Mouse (Mus musculus) MEL (cell line): ENCODE results near the gene Fcrlb. TPM values are rescaled to one million over a fixed set of nuclear protein-coding genes. Genes with fewer than 3 reads are reported as not detected.

ENCODE experiments used
- DNase-seq: peaks from one replicate; pipeline ENCODE4 v3.0.0; 2011; ENCODE audit warnings: low read depth, low spot score
- H3K27ac ChIP-seq: 2 replicates; pipeline ENCODE4 v1.5.1; 2012; ENCODE audit warnings: low read depth, mild to moderate bottlenecking, control low read depth, low read length, moderate library complexity; ENCODE audit not compliant: control insufficient read depth
- H3K27me3 ChIP-seq, 2 experiments: fragments of 150-350 bp in 1 of 2; sonication (generic) in 1 of 2; 2 replicates each; pipeline ENCODE4 v1.6.1; 2012; ENCODE audit warnings: low read length in 2 of 2, mild to moderate bottlenecking in 2 of 2, improper control_type of control experiment in 1 of 2, moderate library complexity in 1 of 2; ENCODE audit not compliant: insufficient read depth in 2 of 2, control insufficient read depth in 1 of 2
- H3K36me3 ChIP-seq, 2 experiments: 2 replicates each; pipeline ENCODE4 v1.6.1; 2012 to 2014; ENCODE audit warnings: low read length in 2 of 2, improper control_type of control experiment in 1 of 2, inconsistent platforms in 1 of 2, mild to moderate bottlenecking in 1 of 2; ENCODE audit not compliant: insufficient read depth in 2 of 2, control insufficient read depth in 1 of 2
- H3K4me1 ChIP-seq, 2 experiments: fragments of 150-350 bp in 1 of 2; sonication (generic) in 1 of 2; 2 replicates each; pipeline ENCODE4 v1.6.1; 2012; ENCODE audit warnings: low read length in 2 of 2, improper control_type of control experiment in 1 of 2, mild to moderate bottlenecking in 1 of 2; ENCODE audit not compliant: insufficient read depth in 2 of 2, control insufficient read depth in 1 of 2
- H3K4me3 ChIP-seq, 2 experiments: fragments of 150-350 bp in 1 of 2; sonication (generic) in 1 of 2; 2 replicates each; pipeline ENCODE4 v1.5.1; 2012; ENCODE audit warnings: low read depth in 2 of 2, low read length in 2 of 2, mild to moderate bottlenecking in 2 of 2, moderate library complexity in 2 of 2, control low read depth in 1 of 2, improper control_type of control experiment in 1 of 2; ENCODE audit not compliant: control insufficient read depth in 1 of 2, insufficient read depth in 1 of 2
- H3K79me2 ChIP-seq: 2 replicates; pipeline ENCODE4 v1.6.1; 2012; ENCODE audit warnings: mild to moderate bottlenecking, low read length, moderate library complexity; ENCODE audit not compliant: control insufficient read depth, poor library complexity, insufficient read depth
- H3K9ac ChIP-seq: 2 replicates; pipeline ENCODE4 v1.6.1; 2012; ENCODE audit warnings: low read depth, mild to moderate bottlenecking, control low read depth, low read length, moderate library complexity; ENCODE audit not compliant: control insufficient read depth, poor library complexity, severe bottlenecking
- H3K9me3 ChIP-seq: fragments of 150-350 bp; sonication (generic); replicated peaks from 2 replicates; pipeline ENCODE4 v1.6.1; 2012; ENCODE audit warnings: mild to moderate bottlenecking, low read length, improper control_type of control experiment, moderate library complexity; ENCODE audit not compliant: insufficient read depth
- CHD2 ChIP-seq: IDR thresholded peaks from 2 replicates; pipeline ENCODE4 v1.6.1; 2011; ENCODE audit warnings: low read length, improper control_type of control experiment
- EP300 ChIP-seq, 2 experiments: IDR thresholded peaks; 2 replicates each; pipeline ENCODE4 v1.6.1; 2011; ENCODE audit warnings: improper control_type of control experiment in 2 of 2, low read length in 2 of 2, low read depth in 1 of 2, mild to moderate bottlenecking in 1 of 2
- ETS1 ChIP-seq: IDR thresholded peaks from 2 replicates; pipeline ENCODE4 v1.6.1; 2012; ENCODE audit warnings: low read depth, mild to moderate bottlenecking, inconsistent platforms, low read length, improper control_type of control experiment, moderate library complexity
- HCFC1 ChIP-seq: IDR thresholded peaks from 2 replicates; pipeline ENCODE4 v1.6.1; 2012; ENCODE audit warnings: low read depth, mild to moderate bottlenecking, inconsistent platforms, low read length, improper control_type of control experiment, moderate library complexity
- MAX ChIP-seq: IDR thresholded peaks from 2 replicates; pipeline ENCODE4 v1.6.1; 2011; ENCODE audit warnings: low read length, improper control_type of control experiment
- NRF1 ChIP-seq: IDR thresholded peaks from 2 replicates; pipeline ENCODE4 v1.6.1; 2014; ENCODE audit warnings: low read depth, mild to moderate bottlenecking, inconsistent platforms, low read length, improper control_type of control experiment, moderate library complexity; ENCODE audit not compliant: poor library complexity, insufficient read depth, severe bottlenecking
- POLR2AphosphoS5 ChIP-seq: IDR thresholded peaks from 2 replicates; pipeline ENCODE4 v1.6.1; 2012; ENCODE audit warnings: low read depth, borderline replicate concordance, mild to moderate bottlenecking, inconsistent platforms, low read length, moderate library complexity, mixed read lengths
- SMC3 ChIP-seq: IDR thresholded peaks from 2 replicates; pipeline ENCODE4 v1.6.1; 2011; ENCODE audit warnings: low read depth, low read length, improper control_type of control experiment
- TBP ChIP-seq: IDR thresholded peaks from 2 replicates; pipeline ENCODE4 v1.8.0; 2011; ENCODE audit warnings: low read depth, low read length, improper control_type of control experiment
- TCF12 ChIP-seq: IDR thresholded peaks from 2 replicates; pipeline ENCODE4 v1.6.1; 2014; ENCODE audit warnings: low read depth, mild to moderate bottlenecking, inconsistent platforms, low read length, improper control_type of control experiment, moderate library complexity
- ZNF384 ChIP-seq: IDR thresholded peaks from 2 replicates; pipeline ENCODE4 v1.6.1; 2012; ENCODE audit warnings: low read depth, mild to moderate bottlenecking, inconsistent platforms, low read length, improper control_type of control experiment
- polyA plus RNA-seq, 2 experiments: library from polyadenylated mRNA; stranded (reverse) in 1 of 2; unstranded in 1 of 2; fragments of >175 nt in 1 of 2; fragments of >200 nt in 1 of 2; gene quantifications; 2 replicates each; pipeline versions ENCODE4 v1.2.1 to v1.2.4; 2012; ENCODE audit warnings: low replicate concordance in 2 of 2, low read depth in 1 of 2; ENCODE audit not compliant: insufficient read length in 2 of 2, insufficient read depth in 1 of 2, missing spikeins in 1 of 2
- total RNA-seq: library from RNA; depleted of rRNA; stranded (reverse); fragments of 300-350 nt; gene quantifications from 2 replicates; pipeline ENCODE4 v1.2.3, GENCODE M21; 2012

Gene Fcrlb
- total and polyA plus RNA-seq, 3 experiments, result not detected

DNA sequence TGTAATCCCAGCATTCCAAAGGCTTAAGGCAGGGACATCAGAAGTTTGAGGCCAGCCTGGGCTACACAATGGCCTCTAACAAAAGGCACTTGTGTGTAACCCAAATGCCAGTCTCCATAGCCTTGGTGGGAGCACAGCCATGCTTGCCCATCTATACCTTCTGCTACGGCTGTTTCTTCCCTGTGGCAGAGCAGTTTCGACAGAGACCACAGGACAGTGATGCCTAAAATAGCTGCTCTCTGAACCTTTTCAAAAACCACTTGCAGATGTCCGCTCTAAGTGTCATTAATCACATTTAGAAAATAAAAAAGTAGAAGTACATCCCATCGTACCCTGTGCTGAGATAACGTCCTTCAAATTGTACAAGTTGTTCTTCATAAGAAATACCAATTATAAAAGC lies 47.3 kb downstream of the Fcrlb start:
- H3K27ac ChIP-seq, result no peak overlapping the region
- H3K4me3 ChIP-seq, result no peak overlapping the region

DNA sequence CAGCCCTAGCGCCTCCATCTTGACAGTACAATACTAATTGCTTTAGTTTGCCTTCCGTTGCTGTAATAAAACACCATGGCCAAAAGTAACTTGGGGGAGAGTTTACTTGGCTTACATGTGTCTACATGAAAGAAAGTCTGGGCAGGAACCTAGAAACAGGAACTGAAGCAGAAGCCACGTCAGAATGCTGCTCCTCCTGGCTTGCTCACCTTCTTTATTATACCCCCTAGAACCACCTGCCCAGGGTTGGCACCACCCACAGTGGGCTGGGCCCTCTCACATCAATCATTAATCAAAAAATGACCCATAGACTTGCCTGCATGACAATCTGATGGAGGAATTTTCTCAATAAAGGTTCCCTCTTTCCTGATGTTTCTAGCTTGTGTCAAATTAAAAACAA lies 48.0 kb downstream of the Fcrlb start:
- Histone ChIP-seq H3K27me3 (no peaks in the 10 kb centered on the region), H3K9me3 (no peaks in the 10 kb centered on the region), H3K79me2 (peaks cover 47% of the 10 kb centered on the region), H3K9ac (no peak overlapping the region), H3K4me1 (peaks cover 9 to 27% of the 10 kb centered on the region in 2 experiments), H3K36me3 (peaks cover 0 to 49% of the 10 kb centered on the region in 2 experiments; a peak in 2 of 4 replicates), H3K4me3 (no peak overlapping the region), H3K27ac (no peak overlapping the region)
- no peak for TF ChIP-seq POLR2AphosphoS5
- TF ChIP-seq MAX, result no peak
- TF ChIP-seq ETS1, result no peak
- no peak for TF ChIP-seq EP300 (IDR thresholded peaks at IDR 0.05; ENCODE audit: low read depth in 1 of 2, low read length in 2 of 2)
- TF ChIP-seq SMC3, result no peak
- TF ChIP-seq TCF12, result no peak
- peak; percentile 22 for DNase-seq

More for the DNA sequence above, 47.3 kb downstream of the Fcrlb start:
- DNase-seq, result no peak
- Histone ChIP-seq H3K9ac (no peak overlapping the region), H3K27me3 (no peaks in the 10 kb centered on the region), H3K9me3 (no peaks in the 10 kb centered on the region), H3K79me2 (peaks cover 44% of the 10 kb centered on the region), H3K36me3 (peaks cover 0 to 48% of the 10 kb centered on the region in 2 experiments; a peak in 2 of 4 replicates), H3K4me1 (peaks cover 9 to 26% of the 10 kb centered on the region in 2 experiments)
- no peak for TF ChIP-seq CHD2
- TF ChIP-seq TBP, result no peak
- TF ChIP-seq SMC3, result no peak
- TF ChIP-seq NRF1, result no peak

GRCm38 (mm10) chr1:170864234-170864633 lies 48.5 kb downstream of the Fcrlb start:
- Histone ChIP-seq H3K27me3 (no peaks in the 10 kb centered on the region), H3K79me2 (peaks cover 53% of the 10 kb centered on the region), H3K4me1 (peaks cover 9 to 29% of the 10 kb centered on the region in 2 experiments), H3K27ac (no peak overlapping the region), H3K4me3 (no peak overlapping the region), H3K9me3 (no peaks in the 10 kb centered on the region), H3K36me3 (peaks cover 0 to 52% of the 10 kb centered on the region in 2 experiments; a peak in 2 of 4 replicates), H3K9ac (no peak overlapping the region)
- TF ChIP-seq ZNF384, result peak; percentile 53; the same call in 1 of the 2 replicates
- TF ChIP-seq HCFC1, result no peak
- DNase-seq, result no peak
